8 mouse cellular contexts compared by ENCODE assay signal in the genomic region with DNA sequence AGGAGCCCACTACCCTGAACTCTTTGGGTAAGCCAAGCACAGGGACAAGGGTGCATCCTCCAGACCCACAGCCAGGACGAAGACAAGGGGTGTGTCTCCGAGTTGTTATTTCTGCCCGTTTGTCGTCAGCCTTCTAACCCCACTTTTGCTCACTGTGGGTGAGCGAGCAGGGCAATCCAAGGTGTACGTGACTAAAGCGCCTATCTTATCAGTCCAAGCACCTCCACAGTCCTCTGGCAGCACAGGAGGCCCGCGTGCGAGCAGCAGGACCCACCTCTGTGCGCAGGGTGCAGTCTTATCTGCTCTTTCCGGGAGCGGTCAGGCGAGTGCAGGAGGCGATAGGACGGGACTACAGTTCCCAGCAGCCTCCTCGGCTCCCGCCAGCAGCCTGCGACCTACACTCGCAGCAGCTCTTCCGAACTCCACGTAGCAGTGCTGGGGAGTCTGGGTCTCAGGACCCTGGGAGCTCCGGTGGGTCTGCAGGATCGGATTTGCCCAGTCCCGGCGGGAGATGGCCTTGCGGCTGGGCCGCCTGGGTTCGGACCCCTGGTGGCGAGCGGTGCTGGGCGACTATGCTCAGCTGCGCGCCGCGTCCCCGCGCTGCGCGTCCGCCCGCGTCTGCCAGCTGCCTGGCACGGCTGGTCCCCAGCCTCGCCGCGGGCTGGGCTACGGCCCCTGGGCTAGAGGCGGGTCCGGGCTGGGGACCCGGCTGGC. TPM values are rescaled to one million over a fixed set of nuclear protein-coding genes. Genes with fewer than 3 reads are reported as not detected.
DNase-seq lines count a peak whose midpoint lies in the region; ATAC-seq lines count a peak whose summit lies in the region.

Gene Cpox (plus strand): TSS at position 376 of the 714 bp plus-strand sequence.

- H3K4me1 ChIP-seq in heart, embryonic 13.5 days: peaks cover 30% of the 10 kb centered on the region
- H3K4me1 ChIP-seq in liver, embryonic 12.5 days: peaks cover 67% of the 10 kb centered on the region
- no peaks in the 10 kb centered on the region for H3K4me1 ChIP-seq in stomach, embryonic 15.5 days

- ATAC-seq in erythroid progenitor cell, adult 5-6 weeks (replicated peaks; ENCODE audit: low FRiP score, poor library complexity, severe bottlenecking): peak; percentile 91
- ATAC-seq in heart, embryonic 13.5 days (ENCODE audit: extremely low read depth, insufficient number of reproducible peaks, low FRiP score, low TSS enrichment): peak; percentile 96
- peak; percentile 97 for ATAC-seq in liver, embryonic 12.5 days
- peak; percentile 100 for ATAC-seq in stomach, embryonic 15.5 days (ENCODE audit: insufficient read depth, low FRiP score, low read depth)

- H3K27me3 ChIP-seq in heart, embryonic 13.5 days (replicated peaks): no peaks in the 10 kb centered on the region
- H3K27me3 ChIP-seq in liver, embryonic 12.5 days (replicated peaks): no peaks in the 10 kb centered on the region
- H3K27me3 ChIP-seq in stomach, embryonic 15.5 days (replicated peaks): no peaks in the 10 kb centered on the region

- H3K36me3 ChIP-seq in heart, embryonic 13.5 days: peaks cover 28% of the 10 kb centered on the region
- peaks cover 35% of the 10 kb centered on the region for H3K36me3 ChIP-seq in liver, embryonic 12.5 days
- peaks cover 19% of the 10 kb centered on the region for H3K36me3 ChIP-seq in stomach, embryonic 15.5 days

- H3K9ac ChIP-seq in heart, embryonic 13.5 days: peak within 1 kb of the TSS; percentile 94
- peak within 1 kb of the TSS; percentile 100 for H3K9ac ChIP-seq in liver, embryonic 12.5 days
- H3K9ac ChIP-seq in stomach, embryonic 15.5 days: peak within 1 kb of the TSS; percentile 86

- no peaks in the 10 kb centered on the region for H3K9me3 ChIP-seq in heart, embryonic 13.5 days
- no peaks in the 10 kb centered on the region for H3K9me3 ChIP-seq in liver, embryonic 12.5 days (replicated peaks)
- no peaks in the 10 kb centered on the region for H3K9me3 ChIP-seq in stomach, embryonic 15.5 days

- DNase-seq in CD4-positive helper T cell, adult 2 months (ENCODE audit: low read depth, low spot score): peak; percentile 85
- peak; percentile 71 for DNase-seq in brain, embryonic 18.5 days (ENCODE audit: low read depth, low spot score)
- DNase-seq in kidney, postnatal 10 days: peak; percentile 87
- peak; percentile 46 to 52 for DNase-seq in natural killer cell, adult 2 months (ENCODE audit: low spot score in 2 of 2)

- under 1% methylated on average over 51 of the region's 51 CpGs for WGBS in heart, embryonic 13.5 days
- under 1% methylated on average over 51 of the region's 51 CpGs for whole genome bisulfite sequencing in liver, embryonic 12.5 days (ENCODE audit: insufficient replicate concordance)
- WGBS in stomach, embryonic 15.5 days: under 1% methylated on average over 51 of the region's 51 CpGs

- H3K4me3 ChIP-seq in heart, embryonic 13.5 days: peak within 1 kb of the TSS; percentile 97
- H3K4me3 ChIP-seq in liver, embryonic 12.5 days: peak within 1 kb of the TSS; percentile 100
- peak within 1 kb of the TSS; percentile 97 for H3K4me3 ChIP-seq in stomach, embryonic 15.5 days (replicated peaks)

- H3K4me2 ChIP-seq in heart, embryonic 13.5 days: peak within 1 kb of the TSS; percentile 91
- H3K4me2 ChIP-seq in liver, embryonic 12.5 days: peak within 1 kb of the TSS; percentile 73
- peak within 1 kb of the TSS; percentile 66 for H3K4me2 ChIP-seq in stomach, embryonic 15.5 days

- H3K27ac ChIP-seq in heart, embryonic 13.5 days (replicated peaks): peak within 1 kb of the TSS; percentile 91
- H3K27ac ChIP-seq in liver, embryonic 12.5 days: peak within 1 kb of the TSS; percentile 100
- H3K27ac ChIP-seq in stomach, embryonic 15.5 days: peak within 1 kb of the TSS; percentile 95

RNA-seq across cellular contexts. Expression of gene Cpox, which starts in this region (rescaled TPM):
- total RNA-seq in erythroid progenitor cell, adult 5-6 weeks (2015; ENCODE audit: low replicate concordance): 1,198 and 1,327 TPM in 2 replicates
- total RNA-seq in erythroid progenitor cell, adult 5-6 weeks (2017; ENCODE audit: low replicate concordance): 966 and 1,012 TPM in 2 replicates
- polyA plus RNA-seq in heart, embryonic 13.5 days (2015; fragmentation: Nextera tagmentation; extraction: Ambion mirVana): 26.9 and 37.8 TPM in 2 replicates
- polyA plus RNA-seq in liver, embryonic 12.5 days (2016; fragmentation: Nextera tagmentation; extraction: Ambion mirVana): 692 and 703 TPM in 2 replicates
- 64.4 and 80.4 TPM in 2 replicates for polyA plus RNA-seq in stomach, embryonic 15.5 days (2015; fragmentation: Nextera tagmentation; extraction: Ambion mirVana)

Comparison
In these comparisons a context has a peak if more than half of its experiments do, and no peak if none do; other contexts are left out.
1. Peak in every context shown above with its lines: DNase-seq, ATAC-seq, H3K4me3 ChIP-seq and H3K27ac ChIP-seq.